Mouse (Mus musculus) myocyte (in vitro differentiated cells): Measurements from ENCODE around the gene Cebpb. TPM values are rescaled to one million over a fixed set of nuclear protein-coding genes. Genes with fewer than 3 reads are reported as not detected.

Source experiments
- H3K27me3 ChIP-seq: one replicate; pipeline ENCODE4 v1.6.1; 2011; ENCODE audit not compliant: control insufficient read depth, insufficient read depth, insufficient read length
- H3K36me3 ChIP-seq: one replicate; pipeline ENCODE4 v1.6.1; 2011; ENCODE audit not compliant: control insufficient read depth, insufficient read depth
- H3K4me2 ChIP-seq: one replicate; pipeline ENCODE4 v1.6.1; 2011; ENCODE audit warnings: low read depth, control low read depth
- H3K4me3 ChIP-seq: one replicate; pipeline ENCODE4 v1.5.1; 2011; ENCODE audit warnings: mild to moderate bottlenecking, control low read depth, moderate library complexity
- H3K79me2 ChIP-seq: one replicate; pipeline ENCODE4 v1.6.1; 2011; ENCODE audit not compliant: control insufficient read depth, insufficient read depth
- H3ac ChIP-seq: one replicate; pipeline ENCODE4 v1.6.1; 2011; ENCODE audit not compliant: control insufficient read depth, insufficient read length
- CEBPB ChIP-seq: IDR thresholded peaks from 2 replicates; pipeline ENCODE4 v1.6.1; 2011; ENCODE audit warnings: mild to moderate bottlenecking, moderate library complexity; ENCODE audit not compliant: poor library complexity, insufficient read depth, severe bottlenecking
- E2F4 ChIP-seq: IDR thresholded peaks from one replicate; pipeline ENCODE4 v1.6.1; 2011; ENCODE audit warnings: mild to moderate bottlenecking, control low read depth, moderate library complexity; ENCODE audit not compliant: insufficient read depth
- MAX ChIP-seq: IDR thresholded peaks from one replicate; pipeline ENCODE4 v1.6.1; 2011; ENCODE audit warnings: low read depth, mild to moderate bottlenecking, control low read depth
- MYOD1 ChIP-seq, 3 experiments: IDR thresholded peaks; one replicate each; pipeline ENCODE4 v1.6.1; 2011; ENCODE audit warnings: control low read depth in 2 of 3, low read depth in 2 of 3, mild to moderate bottlenecking in 2 of 3, moderate library complexity in 1 of 3; ENCODE audit not compliant: insufficient read length in 2 of 3, control insufficient read depth in 1 of 3
- MYOG ChIP-seq, 3 experiments: IDR thresholded peaks; one replicate each; pipeline ENCODE4 v1.6.1; 2011; ENCODE audit warnings: control low read depth in 2 of 3, low read depth in 2 of 3, mild to moderate bottlenecking in 2 of 3; ENCODE audit not compliant: insufficient read length in 2 of 3, control insufficient read depth in 1 of 3, insufficient read depth in 1 of 3
- POLR2A ChIP-seq: IDR thresholded peaks from one replicate; pipeline ENCODE4 v1.6.1; 2011; ENCODE audit warnings: low read depth, mild to moderate bottlenecking, control low read depth, moderate library complexity; ENCODE audit not compliant: insufficient read length
- POLR2AphosphoS2 ChIP-seq: IDR thresholded peaks from one replicate; pipeline ENCODE4 v1.6.1; 2011; ENCODE audit warnings: low read depth, control low read depth; ENCODE audit not compliant: insufficient read length
- REST ChIP-seq: IDR thresholded peaks from one replicate; pipeline ENCODE4 v1.6.1; 2011; ENCODE audit warnings: mild to moderate bottlenecking, control low read depth, moderate library complexity; ENCODE audit not compliant: insufficient read depth, insufficient read length
- SRF ChIP-seq: IDR thresholded peaks from one replicate; pipeline ENCODE4 v1.6.1; 2011; ENCODE audit warnings: low read depth; ENCODE audit not compliant: control insufficient read depth, insufficient read length
- TCF12 ChIP-seq: IDR thresholded peaks from one replicate; pipeline ENCODE4 v1.6.1; 2011; ENCODE audit warnings: mild to moderate bottlenecking, control low read depth; ENCODE audit not compliant: poor library complexity, insufficient read depth, severe bottlenecking
- TCF3 ChIP-seq: IDR thresholded peaks from one replicate; pipeline ENCODE4 v1.6.1; 2011; ENCODE audit warnings: low read depth, control low read depth; ENCODE audit not compliant: insufficient read length
- USF1 ChIP-seq: IDR thresholded peaks from one replicate; pipeline ENCODE4 v1.6.1; 2011; ENCODE audit warnings: low read depth, mild to moderate bottlenecking, control low read depth, moderate library complexity
- polyA plus RNA-seq: library from polyadenylated mRNA; unstranded; fragments of >200 nt; fragmentation: generic; extraction: Trizol; gene quantifications from one replicate; pipeline ENCODE4 v1.2.1, GENCODE M21; 2012; ENCODE audit warnings: missing spikeins

The Cebpb gene
- polyA plus RNA-seq, 1 experiment, result 74.7 TPM

GRCm38 (mm10) chr2:167701472-167701871, 12.8 kb downstream of the Cebpb start:
- no peak overlapping the region for H3K4me2 ChIP-seq
- no peak overlapping the region for H3K4me3 ChIP-seq
- H3K27me3 ChIP-seq, result no peaks in the 10 kb centered on the region
- H3ac ChIP-seq, result no peak overlapping the region
- no peaks in the 10 kb centered on the region for H3K36me3 ChIP-seq
- H3K79me2 ChIP-seq, result no peaks in the 10 kb centered on the region
- TF ChIP-seq REST (no peak), TCF12 (no peak), USF1 (no peak), SRF (no peak), TCF3 (no peak), E2F4 (no peak), MAX (no peak), MYOG (IDR thresholded peaks at IDR 0.05; ENCODE audit: control insufficient read depth in 1 of 3, insufficient read depth in 1 of 3, insufficient read length in 2 of 3, low read depth in 2 of 3) (no peak), CEBPB (no peak), POLR2A (no peak), POLR2AphosphoS2 (no peak), MYOD1 (IDR thresholded peaks at IDR 0.05; ENCODE audit: control insufficient read depth in 1 of 3, insufficient read length in 2 of 3, low read depth in 2 of 3) (no peak)

DNA sequence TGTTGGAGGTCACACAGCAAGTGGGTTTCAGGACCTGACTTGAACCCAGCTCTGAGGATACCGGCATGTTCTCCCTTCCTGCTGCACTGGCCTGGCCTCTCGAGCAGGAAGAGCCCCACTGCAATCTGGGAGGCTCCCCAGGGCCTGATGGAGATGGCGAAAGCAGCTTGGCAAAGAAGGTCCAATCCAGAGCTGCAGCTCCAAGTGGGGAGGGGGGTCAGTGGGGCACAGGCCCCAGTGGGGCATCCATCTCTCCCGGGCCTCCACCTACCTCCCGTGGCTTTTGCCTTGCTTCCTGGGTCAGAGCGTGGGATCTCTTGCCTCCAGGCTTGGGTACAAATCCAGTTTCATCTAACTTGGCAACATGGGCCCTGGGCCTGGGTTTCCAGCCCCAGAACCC, 13.4 kb downstream of the Cebpb start:
- Histone ChIP-seq H3K79me2 (no peaks in the 10 kb centered on the region), H3K27me3 (no peaks in the 10 kb centered on the region), H3K4me3 (no peak overlapping the region), H3ac (no peak overlapping the region), H3K4me2 (no peak overlapping the region), H3K36me3 (no peaks in the 10 kb centered on the region)
- TF ChIP-seq TCF3 (no peak), MYOD1 (IDR thresholded peaks at IDR 0.05; ENCODE audit: control insufficient read depth in 1 of 3, insufficient read length in 2 of 3, low read depth in 2 of 3) (no peak)

- no peak overlapping the region for H3ac ChIP-seq
- TF ChIP-seq POLR2AphosphoS2 (no peak), TCF3 (no peak), TCF12 (no peak), E2F4 (no peak)
- no peak overlapping the region for H3K4me3 ChIP-seq
Observed at GRCm38 (mm10) chr2:167704409-167704808, 15.7 kb downstream of the Cebpb start.

GRCm38 (mm10) chr2:167706183-167706939, 17.6 kb downstream of the Cebpb start:
- Histone ChIP-seq H3K4me3 (no peak overlapping the region), H3K4me2 (no peak overlapping the region), H3K27me3 (no peaks in the 10 kb centered on the region), H3K79me2 (no peaks in the 10 kb centered on the region), H3ac (no peak overlapping the region), H3K36me3 (no peaks in the 10 kb centered on the region)
- TF ChIP-seq TCF3 (no peak), REST (no peak), E2F4 (no peak), MAX (no peak), TCF12 (no peak), POLR2A (no peak), POLR2AphosphoS2 (no peak), SRF (no peak), MYOG (IDR thresholded peaks at IDR 0.05; ENCODE audit: control insufficient read depth in 1 of 3, insufficient read depth in 1 of 3, insufficient read length in 2 of 3, low read depth in 2 of 3) (no peak), MYOD1 (IDR thresholded peaks at IDR 0.05; ENCODE audit: control insufficient read depth in 1 of 3, insufficient read length in 2 of 3, low read depth in 2 of 3) (no peak), CEBPB (no peak)

More at GRCm38 (mm10) chr2:167704409-167704808, 15.7 kb downstream of the Cebpb start:
- Histone ChIP-seq H3K79me2 (no peaks in the 10 kb centered on the region), H3K36me3 (no peaks in the 10 kb centered on the region), H3K27me3 (no peaks in the 10 kb centered on the region), H3K4me2 (no peak overlapping the region)

DNA sequence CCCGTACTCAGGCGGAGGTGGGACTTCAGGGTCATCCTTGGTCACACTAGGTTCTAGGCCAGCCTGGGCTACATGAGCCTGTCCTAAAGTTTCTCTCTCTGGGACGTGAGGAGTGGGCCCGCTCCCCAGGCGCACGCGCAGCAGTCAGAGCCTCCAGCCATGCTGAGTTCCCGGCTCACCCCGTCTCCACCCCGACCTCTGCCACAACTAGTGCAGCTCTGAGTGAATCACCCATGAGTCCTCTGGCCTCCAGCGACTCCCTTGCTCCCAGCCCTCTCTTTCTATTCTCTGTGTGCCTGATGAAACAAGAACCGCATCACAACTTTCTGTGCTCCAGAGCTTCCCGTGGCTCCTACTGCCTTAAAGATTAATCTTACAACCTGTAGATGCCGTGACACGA, 19.7 kb downstream of the Cebpb start:
- no peaks in the 10 kb centered on the region for H3K79me2 ChIP-seq
- no peak overlapping the region for H3K4me2 ChIP-seq
- H3K27me3 ChIP-seq, result no peaks in the 10 kb centered on the region
- H3ac ChIP-seq, result no peak overlapping the region
- TF ChIP-seq MYOD1 (IDR thresholded peaks at IDR 0.05; ENCODE audit: control insufficient read depth in 1 of 3, insufficient read length in 2 of 3, low read depth in 2 of 3), result no peak
- H3K36me3 ChIP-seq, result no peaks in the 10 kb centered on the region
- no peak overlapping the region for H3K4me3 ChIP-seq
